Mouse (Mus musculus) bone marrow macrophage, adult 2 months (primary cell): ENCODE results near the gene Gtsf1l.

ENCODE experiments used
- CTCF ChIP-seq: IDR thresholded peaks from 2 replicates; pipeline ENCODE4 v1.5.1; 2012; ENCODE audit warnings: low read depth, mild to moderate bottlenecking, low read length, moderate library complexity
- POLR2A ChIP-seq: IDR thresholded peaks from 2 replicates; pipeline ENCODE4 v1.6.1; 2012; ENCODE audit warnings: mild to moderate bottlenecking, low read depth, low read length, borderline replicate concordance

- TF ChIP-seq CTCF (no peak), POLR2A (no peak)
Observed at GRCm38 (mm10) chr2:163094909-163095308, 7.3 kb upstream of the Gtsf1l start.
